Mouse (Mus musculus): ENCODE results near the gene Gm33543.

Gm33543 gene

GRCm38 (mm10) chr10:95778622-95779021 lies 64.1 kb downstream of the Gm33543 start:
- no peak for DNase-seq (ENCODE audit: low spot score)

GRCm38 (mm10) chr10:95777701-95778320 lies 64.9 kb downstream of the Gm33543 start:
- no peak for DNase-seq (ENCODE audit: low spot score)

- DNase-seq (ENCODE audit: low spot score) = no peak
Measured at GRCm38 (mm10) chr10:95777071-95777470, 65.7 kb downstream of the Gm33543 start.

GRCm38 (mm10) chr10:95774856-95775255 lies 67.9 kb downstream of the Gm33543 start:
- DNase-seq (ENCODE audit: low spot score) = no peak

- no peak for DNase-seq (ENCODE audit: low spot score)
Measured at GRCm38 (mm10) chr10:95774001-95774628, 68.6 kb downstream of the Gm33543 start.
